Mouse (Mus musculus) right cerebral cortex, postnatal 36 days (tissue): ENCODE results near the gene Gm21958.
A peak's percentile ranks its signal among the peaks of the same experiment; 100 is the strongest.
"Not testable (repeated sequence)": the region's sequence is repeated elsewhere in the genome, so short reads cannot be mapped to it uniquely, and the experiment has no call there.

Source experiments
- DNase-seq, 2 experiments: peaks; one replicate each; pipeline ENCODE4 v3.0.0; 2022; ENCODE audit warnings: low spot score in 2 of 2, mixed read lengths in 1 of 2

The Gm21958 gene

DNA sequence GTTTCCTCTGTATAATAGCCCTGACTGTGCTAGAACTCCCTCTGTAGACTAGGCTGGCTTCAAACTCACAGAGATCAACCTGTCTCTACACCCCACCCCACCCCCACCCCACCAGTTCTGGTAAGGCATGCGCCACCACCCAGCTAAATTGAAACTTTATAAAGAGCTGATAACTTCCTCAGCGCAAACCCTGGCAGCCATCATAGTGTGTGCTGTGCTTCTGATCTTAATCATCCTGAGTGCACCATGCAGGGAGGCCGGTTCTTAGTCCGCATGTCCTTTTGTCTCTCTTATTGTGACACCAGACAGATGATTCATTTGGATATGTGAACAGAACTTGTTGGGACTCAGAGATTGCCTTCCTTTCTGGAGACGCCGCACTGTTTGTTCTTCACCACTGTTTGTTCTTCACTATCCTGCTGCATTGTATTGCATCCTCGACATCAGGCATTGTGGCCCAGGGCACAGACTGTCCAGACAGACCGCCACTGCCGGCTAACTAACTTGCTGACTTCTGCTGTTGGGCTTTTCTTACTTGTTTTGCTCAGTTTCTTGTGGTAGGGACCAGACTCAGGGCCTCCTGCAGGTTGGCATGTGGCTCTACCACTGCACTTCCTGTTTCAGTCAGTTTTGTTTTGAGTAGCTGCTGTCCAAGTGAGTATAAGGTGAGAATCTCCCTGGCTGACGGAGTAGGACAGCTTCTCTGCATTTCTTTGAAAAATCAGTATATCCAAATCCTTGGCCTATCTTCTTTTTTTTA is 9.8 kb upstream of the Gm21958 start:
- no peak for DNase-seq

DNA sequence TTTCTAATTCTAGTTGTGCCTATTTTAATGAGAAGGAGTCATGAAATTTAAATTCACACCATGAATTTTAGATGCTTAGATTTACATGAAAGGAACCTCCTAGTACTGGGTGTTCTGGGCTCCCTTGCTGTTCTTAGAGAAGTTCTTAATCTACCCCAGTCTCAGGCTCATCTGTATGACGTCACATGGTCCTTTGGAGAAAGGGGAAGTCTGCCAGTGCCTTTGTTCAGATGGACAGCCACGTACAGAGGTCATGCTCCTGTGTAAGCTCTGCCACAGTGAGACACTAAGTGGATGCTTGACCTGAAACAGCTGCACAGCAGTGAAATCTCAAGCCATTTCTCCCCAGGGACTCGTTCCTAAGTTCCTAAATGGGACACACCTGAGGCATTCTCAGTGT is 4.8 kb upstream of the Gm21958 start:
- DNase-seq: no peak

DNA sequence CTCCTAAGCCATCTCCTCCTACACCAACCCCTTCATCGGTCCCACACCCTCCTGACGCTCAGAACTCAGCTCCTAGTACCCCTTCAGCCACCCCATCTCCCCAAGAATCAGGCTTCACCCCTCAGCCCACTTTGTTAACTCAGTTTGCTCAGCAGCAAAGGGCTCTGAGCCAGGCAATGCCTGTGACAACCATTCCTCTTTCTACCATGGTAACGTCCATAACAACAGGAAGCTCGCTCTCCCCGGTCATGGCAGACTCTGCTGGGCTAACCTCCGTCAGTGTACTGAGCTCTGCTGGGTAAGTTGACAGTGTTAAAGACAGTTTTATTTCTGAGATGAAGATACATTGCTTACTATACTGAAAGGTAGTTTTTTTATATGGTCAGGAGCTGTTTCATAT is 3.2 kb upstream of the Gm21958 start:
- DNase-seq: no peak

DNA sequence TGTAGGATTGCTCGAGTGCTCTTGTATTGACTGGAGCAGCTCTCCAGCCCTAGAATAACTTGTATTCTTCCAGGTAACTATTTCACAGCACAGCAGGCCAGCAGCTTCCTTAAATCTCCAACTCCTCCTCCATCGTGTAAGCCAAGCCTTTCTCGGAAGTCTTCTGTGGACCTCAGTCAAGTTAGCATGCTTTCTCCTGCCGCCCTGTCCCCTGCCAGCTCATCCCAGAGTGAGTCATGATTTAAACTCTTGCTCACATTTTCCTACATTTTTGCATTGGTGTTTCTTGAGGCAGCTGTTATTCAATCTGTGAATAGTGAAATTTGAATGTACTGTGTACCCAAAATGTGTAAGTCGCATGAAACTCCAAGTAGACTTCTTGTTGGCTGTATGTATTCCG is 1.3 kb upstream of the Gm21958 start:
- peak; percentile 39 to 55 for DNase-seq

DNA sequence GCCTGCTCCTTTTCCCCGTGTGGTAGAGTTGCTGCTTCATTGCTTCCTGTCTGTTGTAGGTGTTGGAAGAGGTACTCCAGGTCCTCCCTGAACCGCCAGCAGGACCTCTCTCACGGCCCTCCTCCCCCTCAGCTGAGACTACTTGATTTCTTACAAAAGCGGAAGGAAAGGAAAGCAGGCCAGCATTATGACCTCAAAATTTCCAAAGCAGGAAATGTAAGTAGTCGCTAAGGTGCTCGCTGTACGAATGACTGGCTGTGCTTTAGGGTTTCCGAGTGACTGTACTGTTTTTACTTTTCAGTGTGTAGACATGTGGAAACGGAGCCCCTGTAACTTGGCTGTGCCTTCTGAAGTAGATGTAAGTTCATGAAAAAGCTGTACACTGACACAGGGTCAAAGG is 5.2 kb downstream of the Gm21958 start:
- DNase-seq: no peak

DNA sequence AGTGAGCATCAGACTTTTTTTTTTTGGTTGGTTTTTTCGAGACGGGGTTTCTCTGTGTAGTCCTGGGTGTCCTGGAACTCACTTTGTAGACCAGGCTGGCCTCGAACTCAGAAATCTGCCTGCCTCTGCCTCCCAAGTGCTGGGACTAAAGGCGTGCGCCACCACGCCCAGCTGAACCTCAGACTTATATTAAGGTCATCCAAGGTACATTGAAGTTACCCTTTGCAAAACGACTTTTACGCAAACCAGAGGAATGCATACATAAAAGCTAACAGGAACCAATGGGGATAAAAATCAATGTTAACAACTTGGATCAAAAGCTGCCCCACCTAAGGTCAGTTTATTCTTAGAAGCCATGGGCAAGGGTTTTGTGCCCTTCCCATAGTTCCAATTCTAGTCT is 10.0 kb downstream of the Gm21958 start:
- DNase-seq: not testable (repeated sequence)

DNA sequence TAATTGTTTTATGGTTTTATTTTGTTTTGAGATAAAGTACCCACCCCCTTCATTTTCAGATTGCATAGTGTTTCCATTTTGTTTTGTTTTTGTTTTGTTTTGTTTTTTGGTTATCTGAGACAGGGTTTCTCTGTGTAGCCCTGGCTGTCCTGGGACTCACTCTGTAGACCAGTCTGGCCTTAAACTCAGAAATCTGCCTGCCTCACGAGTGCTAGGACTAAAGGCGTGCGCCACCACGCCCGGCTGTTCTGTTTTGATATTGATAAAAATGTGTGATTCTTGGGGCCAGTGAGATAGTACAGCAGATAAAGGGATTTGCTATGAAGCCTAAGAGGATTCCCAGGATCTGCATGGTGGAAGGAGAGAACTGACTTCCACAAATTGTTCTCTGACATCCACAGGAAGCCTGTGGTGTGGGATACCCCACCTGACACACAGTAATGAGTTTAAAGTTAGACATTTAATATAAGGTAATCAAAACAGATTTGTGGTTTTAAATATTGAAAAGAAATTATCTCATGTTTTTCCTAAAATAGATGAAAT is 14.3 kb downstream of the Gm21958 start:
- DNase-seq: no peak

DNA sequence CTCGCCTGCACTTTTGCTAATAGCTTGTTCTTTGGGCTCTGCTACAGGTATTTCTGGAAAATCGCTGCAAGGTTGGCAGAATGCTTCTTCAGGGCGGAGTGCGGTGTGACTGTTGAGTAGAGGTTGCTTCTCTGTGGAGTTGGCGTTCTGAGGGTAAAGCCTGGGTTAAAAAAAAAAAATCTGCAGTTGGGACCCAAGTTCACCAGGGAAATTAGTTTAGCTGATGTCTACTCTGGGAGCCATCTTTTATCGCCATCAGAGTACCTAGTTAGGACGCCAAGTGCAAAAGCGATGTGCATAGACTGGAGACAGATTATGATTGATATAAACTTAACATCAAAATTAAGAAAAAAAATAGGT is 21.1 kb downstream of the Gm21958 start:
- DNase-seq: no peak

DNA sequence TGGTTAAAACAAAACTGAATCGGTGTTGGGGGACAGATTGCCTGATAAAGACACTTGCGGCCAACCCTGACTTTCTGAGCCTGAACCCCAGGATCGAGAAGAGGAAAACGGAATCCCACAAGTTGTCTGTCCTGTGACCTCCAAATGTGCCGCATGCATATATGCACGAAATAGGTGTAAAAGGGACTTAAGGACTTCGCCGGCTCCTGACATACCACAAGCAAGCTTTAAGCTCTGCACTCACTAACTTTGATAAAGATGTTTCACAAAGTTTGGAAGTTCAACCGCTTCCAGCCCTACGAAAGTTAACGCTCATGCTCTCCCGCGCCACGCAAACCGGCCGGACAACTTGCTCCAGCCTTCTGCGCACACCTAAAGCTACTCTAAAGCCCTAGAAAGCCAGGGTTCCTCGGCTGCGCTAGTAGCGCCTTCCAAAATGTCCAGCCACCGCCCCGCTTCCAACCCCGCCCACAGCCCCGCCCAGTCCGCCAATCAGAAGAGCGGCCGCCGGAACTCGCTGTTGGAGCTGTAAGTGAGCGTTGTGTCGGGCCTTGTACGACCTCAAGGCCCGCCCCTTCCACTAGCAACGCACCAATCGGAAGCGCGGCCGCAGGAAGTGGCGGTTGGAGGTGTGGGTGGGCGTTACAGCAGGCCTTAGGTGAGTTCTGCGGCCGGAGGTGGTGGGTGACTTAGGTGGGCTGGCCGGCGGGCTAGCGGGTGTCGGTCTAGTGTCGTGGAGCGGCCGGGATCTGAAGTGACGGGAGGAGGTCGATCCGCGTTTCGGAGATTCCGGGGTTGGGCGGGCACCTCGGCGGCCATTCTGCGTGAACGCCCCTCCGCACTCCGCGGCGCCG is 21.7 kb downstream of the Gm21958 start, which contains the start of gene Supt20:
Gene Supt20, plus strand, starts transcription at position 606 of the 854 bp plus-strand sequence.
- DNase-seq: peak; percentile 90 to 93

DNA sequence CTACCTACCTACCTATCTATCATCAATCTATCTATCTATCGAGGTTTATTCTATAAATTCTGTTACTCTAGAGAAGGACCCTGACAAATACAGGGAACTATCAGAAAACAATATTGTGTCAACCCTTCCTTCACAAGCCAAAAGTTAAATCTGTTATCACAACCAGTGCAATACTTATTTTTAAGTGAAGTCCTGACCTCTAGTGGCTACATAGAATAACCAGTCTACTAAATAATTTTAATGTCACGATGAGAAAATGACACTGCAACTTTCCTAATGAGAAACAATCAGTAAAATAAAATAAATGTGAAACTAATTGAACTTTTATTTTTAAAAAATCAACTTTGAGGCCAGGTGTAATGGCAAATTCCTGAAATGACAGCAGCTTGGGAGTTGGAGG is 25.1 kb downstream of the Gm21958 start:
- no peak for DNase-seq

DNA sequence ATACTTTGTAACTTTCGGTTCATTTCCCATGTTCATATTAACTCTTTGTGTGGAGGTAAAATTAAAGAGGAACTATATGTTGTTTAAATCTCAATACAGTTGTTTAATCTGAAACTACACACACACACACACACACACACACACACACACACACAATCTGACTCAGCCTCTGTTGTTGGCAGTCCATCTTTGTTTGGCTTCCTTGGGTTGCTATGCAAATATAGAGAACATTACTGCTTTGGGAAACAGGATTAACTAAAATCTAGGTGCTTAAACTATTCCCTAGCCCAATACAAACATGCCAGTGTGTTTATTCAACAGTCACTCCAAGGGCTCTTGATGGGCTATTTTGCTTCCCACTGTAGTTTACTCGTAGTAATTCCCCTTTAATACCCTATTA is 26.9 kb downstream of the Gm21958 start:
- no peak for DNase-seq

DNA sequence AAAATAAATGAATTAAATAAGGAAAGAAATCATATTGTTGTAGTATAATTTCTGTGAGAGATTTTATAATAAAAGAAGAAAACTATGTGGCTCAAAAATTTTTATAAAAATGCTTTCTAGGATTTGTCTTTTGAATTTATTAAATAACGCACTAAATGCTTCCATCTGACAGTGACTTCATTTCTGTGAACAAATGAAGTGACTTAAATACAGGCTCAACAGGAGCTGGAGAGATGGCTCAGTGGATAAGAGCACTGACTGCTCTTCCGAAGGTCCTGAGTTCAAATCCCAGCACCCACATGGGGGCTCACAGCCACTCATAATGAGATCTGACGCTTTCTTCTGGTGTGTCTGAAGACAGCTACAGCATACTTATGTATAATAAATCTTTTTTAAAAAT is 29.0 kb downstream of the Gm21958 start:
- DNase-seq: no peak

DNA sequence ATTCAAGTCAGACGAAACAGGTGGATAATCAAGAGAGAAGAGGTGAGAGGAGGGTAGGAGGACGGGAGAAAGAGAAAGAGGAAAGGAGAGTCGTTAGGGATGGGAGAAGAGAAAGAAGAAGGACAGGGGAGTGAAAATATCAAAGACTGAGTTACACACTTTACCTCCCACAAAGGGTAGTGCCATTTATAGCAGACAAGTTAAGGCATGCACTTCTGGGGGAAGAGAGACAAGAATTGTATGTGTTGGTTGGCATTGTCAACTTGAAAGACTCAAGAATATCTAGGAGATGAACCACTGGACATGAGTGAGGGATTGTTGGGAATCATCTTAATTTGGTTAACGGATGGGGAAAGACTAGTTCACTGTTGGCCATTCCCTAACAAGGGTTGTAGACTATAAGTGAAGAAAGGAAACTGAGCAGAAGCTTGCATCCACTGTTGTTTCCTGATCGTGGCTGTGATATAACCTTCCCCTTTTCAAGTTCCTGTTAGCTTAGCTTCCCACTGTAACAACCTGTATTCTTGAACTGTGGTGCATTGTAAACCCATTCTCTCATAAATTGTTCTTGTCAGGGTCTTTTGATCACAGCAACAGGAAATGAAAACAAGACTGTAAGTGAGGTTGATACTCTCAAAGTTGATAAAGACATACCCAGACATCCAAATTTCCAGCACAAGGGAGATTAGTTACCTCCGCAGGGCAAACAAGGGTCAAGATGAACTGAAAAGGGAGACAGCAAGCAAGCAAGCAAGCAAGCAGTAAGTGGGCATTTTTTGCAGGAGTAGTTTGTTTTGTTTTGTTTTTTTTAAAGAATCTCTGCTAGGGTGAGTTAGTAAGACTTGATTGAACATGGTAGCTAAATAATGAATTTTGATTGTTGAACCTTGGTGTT is 32.6 kb downstream of the Gm21958 start:
- DNase-seq: no peak

DNA sequence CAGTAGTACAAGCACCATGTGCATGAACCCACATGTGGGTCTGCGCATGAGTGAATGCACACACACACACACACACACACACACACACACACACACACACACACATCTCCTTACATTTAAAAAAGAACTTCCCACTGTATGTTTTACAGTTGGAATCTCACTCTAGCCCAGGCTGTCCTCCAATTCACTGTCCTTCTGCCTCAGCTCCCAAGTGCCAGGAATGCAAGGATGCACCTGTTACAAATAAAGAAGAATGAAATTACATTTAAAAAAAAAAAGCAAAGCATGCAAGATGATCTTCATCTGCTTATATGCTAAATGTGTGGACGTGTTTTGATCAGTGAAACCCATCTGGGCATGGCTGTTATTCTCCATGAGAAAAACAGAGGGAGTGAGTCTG is 37.3 kb downstream of the Gm21958 start:
- DNase-seq: no peak

DNA sequence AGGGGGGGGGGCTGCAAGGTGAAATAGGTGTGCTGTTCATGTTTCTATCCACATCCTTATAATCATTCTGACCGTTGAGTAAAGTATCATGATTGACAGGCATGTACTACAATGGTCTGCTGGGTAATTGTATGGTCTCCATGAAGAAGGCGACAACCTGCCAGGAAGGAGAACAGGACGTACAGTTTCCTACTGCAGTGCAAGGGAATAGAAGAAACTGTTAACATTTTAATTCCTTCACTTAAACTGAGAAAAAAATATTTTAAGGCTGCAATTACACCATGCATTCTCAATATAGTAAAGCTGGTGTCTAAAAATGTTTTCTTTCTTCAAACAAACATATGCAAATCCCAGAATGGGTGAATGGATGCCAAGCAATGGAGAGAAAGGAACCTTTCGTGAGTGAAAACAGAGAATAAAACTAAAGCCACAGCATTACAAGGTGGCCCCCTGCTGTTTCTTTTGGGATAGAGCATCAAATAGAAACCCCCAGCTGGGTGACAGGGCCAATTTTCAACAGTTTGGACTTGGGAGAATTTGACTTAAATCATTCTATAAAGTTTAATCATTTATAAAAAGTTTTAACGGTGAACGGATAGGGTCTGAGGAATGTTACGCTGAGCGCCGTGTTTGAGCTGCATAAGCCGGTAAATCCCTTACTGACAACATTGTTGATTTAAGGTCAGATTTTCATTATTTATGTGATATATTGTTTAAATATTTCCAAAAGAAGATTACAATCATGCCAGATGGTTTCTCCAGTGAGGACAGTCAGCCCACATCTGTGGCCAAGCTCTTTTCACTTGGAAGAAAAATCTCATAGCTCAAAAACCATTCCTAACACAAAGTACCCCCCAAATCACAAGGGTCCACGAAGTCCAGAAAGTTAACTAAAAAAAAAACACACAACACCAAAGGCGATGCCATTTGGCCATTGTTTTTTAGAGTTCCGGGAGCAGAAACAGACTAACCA is 41.3 kb downstream of the Gm21958 start:
- peak; percentile 19 to 26 for DNase-seq

DNA sequence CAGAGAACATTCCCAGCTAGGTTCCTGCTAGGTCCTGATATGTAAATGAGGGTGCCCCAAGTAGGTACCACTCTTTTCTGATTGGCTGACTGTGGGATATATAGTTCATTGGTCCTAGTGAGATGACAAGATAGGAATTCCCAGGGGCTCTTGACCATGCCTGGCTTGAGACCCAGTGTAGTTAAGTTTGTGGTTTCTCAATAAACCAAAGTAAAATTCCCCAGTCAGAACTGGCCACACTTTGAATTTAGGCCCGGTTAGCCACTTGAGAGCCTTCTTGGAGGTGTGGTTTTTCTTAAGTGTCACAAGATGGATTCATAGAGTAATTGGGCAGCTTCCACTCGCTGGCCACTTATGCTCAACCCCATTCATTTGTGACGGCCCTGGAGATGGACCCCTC is 42.0 kb downstream of the Gm21958 start:
- DNase-seq: no peak

DNA sequence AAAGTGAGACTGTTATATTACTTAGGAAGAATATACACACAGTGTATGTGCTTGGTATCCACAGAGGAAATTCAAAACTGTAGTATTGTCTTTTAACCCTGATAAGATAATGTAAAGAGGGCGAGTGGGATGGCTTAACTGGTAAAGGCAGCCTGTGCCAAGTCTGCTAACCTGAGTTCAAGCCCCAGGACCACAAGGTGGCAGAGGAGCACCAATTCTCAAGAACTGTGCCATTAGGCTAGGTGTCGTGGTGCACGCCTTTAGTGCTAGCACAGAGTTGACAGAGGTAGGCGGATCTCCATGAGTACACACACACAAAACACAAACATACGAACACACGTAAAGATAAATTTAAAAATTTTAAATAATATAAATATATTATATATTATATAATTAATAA is 44.6 kb downstream of the Gm21958 start:
- no peak for DNase-seq

DNA sequence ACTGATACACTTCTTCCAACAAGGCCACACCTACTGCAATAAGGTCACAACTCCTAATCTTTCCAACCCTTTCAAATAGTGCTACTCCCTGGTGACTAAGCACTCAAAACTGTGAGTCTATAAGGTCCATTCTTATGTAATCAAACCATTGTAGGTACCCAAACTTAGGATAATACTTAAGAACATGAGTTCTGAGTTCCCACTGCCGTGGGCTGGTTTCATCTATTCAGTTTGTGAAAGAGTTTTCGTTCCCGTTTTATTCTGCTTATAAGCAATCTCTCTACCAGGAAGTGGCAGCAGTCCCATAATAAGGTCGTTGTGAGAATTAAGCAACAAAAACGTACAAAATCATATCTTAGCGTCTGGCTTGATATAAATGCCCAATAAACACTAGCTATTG is 45.4 kb downstream of the Gm21958 start:
- DNase-seq: no peak

DNA sequence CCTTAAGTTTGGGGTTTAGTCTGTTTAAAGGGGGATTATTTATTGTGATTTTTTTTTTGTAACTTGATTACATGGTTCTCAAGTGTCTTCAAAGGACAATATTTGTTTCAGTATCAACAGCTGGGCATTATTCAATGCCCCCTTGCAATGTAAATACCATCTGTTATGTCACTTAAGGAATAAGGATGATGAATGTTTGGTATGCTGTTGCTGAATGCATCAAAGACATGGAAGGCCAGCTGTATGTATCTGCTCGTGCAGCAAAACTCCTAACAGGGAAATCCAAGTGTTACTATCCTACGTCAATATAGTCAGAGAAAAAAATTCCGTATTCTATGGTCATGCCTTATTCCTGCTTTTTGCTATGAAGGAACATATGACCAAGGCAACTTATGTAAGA is 46.0 kb downstream of the Gm21958 start:
- DNase-seq: no peak
